Mouse (Mus musculus) activated CD4-positive, CD25-positive, alpha-beta regulatory T cell, adult 9 weeks (primary cell): Measurements from ENCODE around the gene Tet1. TPM values are rescaled to one million over a fixed set of nuclear protein-coding genes. Genes with fewer than 3 reads are reported as not detected.

ENCODE experiments used
- polyA plus RNA-seq: library from polyadenylated mRNA; unstranded; fragments of 100-300 nt; shearing (Covaris generic); gene quantifications from one replicate; pipeline ENCODE4 v1.2.1, GENCODE M21; 2017

Tet1 gene
- 10.7 TPM for polyA plus RNA-seq

DNA sequence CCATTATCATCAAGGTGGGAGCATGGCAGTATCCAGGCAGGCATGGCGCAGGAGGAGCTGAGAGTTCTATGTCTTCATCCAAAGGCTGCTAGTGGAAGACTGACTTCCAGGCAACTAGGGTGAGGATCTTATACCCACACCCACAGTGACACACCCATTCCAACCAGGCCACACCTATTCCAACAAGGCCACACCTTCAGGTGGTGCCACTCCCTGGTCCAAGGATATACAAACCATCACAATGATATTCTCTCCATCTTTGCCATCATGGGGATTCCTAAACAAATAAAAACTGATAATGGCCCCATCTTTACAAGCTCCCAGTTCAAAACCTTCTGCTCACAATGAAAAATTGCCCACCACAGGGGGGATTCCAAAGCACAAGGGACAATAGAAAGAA is at the start of gene Tet1:
Gene Tet1, minus strand, starts transcription at position 101 of the 400 bp plus-strand sequence.

GRCm38 (mm10) chr10:62946738-62947471 is 38.1 kb upstream of the Tet1 start, which contains the start of gene Dna2:
Gene Dna2, plus strand, starts transcription at chr10:62947026.

DNA sequence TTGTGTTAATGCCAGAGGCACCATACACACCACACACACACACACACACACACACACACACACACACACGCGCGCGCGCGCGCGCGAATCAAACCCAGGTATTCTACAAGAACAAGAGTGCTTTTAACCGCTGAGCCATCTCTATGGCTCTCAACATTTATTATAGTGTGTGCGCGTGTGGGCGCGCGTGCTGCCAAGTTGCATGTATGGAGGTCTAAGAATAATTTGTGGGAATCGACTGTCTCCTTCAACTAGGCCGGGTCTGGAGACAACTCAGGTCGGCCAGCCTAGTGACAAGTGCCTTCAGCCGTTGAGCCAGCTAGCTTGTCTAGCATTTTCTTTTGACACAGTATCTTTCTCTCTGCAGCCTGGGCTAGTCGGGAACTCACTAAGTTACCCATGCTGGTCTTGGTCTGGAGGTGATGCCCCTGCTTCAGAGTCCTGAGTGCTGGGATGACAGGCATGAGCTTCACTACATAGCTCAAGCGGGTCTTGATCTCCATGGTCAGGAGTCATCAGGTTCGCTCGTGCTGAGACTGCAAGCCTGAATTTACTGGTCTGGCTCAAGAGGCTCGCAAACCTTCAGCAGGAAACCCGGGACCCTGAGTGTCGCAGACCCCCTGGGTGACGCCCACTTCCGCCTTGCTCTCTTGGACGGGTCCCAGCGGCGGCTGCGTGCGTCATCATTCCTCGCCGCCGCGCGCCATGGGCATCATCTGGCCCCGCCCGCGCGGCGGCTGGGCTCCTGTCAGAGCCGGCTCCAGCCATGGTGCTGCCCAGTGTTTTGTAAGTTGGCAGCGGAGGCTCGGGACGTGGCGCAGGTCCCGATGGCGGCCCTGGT is 11.3 kb upstream of the Tet1 start, which contains the start of gene Slc25a16:
Gene Slc25a16, plus strand, starts transcription at position 709 of the 841 bp plus-strand sequence.

DNA sequence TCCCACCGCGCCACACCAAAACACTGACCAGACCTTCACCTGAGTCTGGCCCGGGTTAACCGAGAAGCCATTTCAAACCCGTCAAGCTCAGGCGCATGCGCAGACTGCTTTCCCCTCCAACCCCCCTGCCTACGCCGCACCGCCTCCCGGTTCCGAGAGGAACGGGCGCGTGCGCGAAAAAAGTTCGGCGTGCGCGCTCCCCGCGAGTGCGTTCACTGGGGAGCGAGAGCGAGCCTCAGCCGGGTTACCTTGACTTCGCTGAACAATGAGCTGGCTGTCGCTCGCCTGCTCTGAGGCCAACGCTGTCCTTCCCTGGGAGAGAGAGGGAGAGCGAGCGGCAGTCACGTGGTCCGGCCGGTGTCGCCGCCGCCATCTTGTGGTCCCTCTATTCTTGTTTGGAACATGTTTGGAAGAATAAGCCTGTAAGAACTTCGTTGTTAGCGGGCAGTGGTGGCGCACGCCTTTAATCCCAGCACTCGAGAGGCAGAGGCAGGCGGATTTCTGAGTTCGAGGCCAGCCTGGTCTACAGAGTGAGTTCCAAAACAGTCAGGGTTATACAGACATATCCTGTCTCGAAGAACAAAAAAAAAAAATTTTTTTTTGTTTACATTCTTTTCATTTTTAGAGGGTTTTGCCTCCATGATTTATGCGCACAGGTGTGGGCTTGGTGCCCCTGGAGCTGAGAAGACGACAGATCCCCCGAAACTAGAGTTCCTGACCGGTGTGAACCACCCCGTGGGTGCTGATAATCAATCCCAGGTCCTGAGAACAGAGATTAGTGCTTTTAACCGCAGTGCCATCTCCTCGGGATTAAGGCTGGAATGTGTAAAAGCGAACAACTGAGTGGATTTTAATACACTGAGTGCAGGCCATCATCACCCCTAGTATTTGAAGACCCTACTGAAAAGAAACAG is 116.4 kb downstream of the Tet1 start, which contains the start of gene Ccar1:
Gene Ccar1, minus strand, starts transcription at position 110 of the 914 bp plus-strand sequence.

Other genes starting within 250 kb of the Tet1 start
- gene Stox1, start 182.9 kb downstream of the Tet1 start, polyA plus RNA-seq = 1.7 TPM
- 149 TPM for gene Ccar1, start 116.7 kb downstream of the Tet1 start, polyA plus RNA-seq
- 2.1 TPM for gene Slc25a16, start 11.6 kb upstream of the Tet1 start, polyA plus RNA-seq
- 4.0 TPM for gene Dna2, start 38.0 kb upstream of the Tet1 start, polyA plus RNA-seq
- gene Rufy2, start 71.2 kb upstream of the Tet1 start, polyA plus RNA-seq = 43.7 TPM
- gene Hnrnph3, start 115.2 kb upstream of the Tet1 start, polyA plus RNA-seq = 81.2 TPM
- 0.73 TPM for gene Pbld2, start 115.3 kb upstream of the Tet1 start, polyA plus RNA-seq
- gene Pbld1, start 151.2 kb upstream of the Tet1 start, polyA plus RNA-seq = 0.12 TPM
- gene Atoh7, start 190.7 kb upstream of the Tet1 start, polyA plus RNA-seq = not detected